In genomic region chr8:87737900-87738299, GRCm38 (mm10) we compare ENCODE assay signal across 9 mouse cellular contexts.
DNase-seq lines count a peak whose midpoint lies in the region; ATAC-seq and TF ChIP-seq lines count a peak whose summit lies in the region.
"Had no signal": no experiment of that assay in that cellular context is flagged by ENCODE, and none has a peak within 500 bp of the region (broad histone marks: within the 10 kb centered on the region; RNA-seq: fewer than 3 reads in every experiment).

No protein-coding gene starts in this region.

- no peak for TF ChIP-seq CTCF in liver, postnatal 0 days (IDR thresholded peaks at IDR 0.05; ENCODE audit: low read depth)

- no peak for TF ChIP-seq EP300 in liver, postnatal 0 days (IDR thresholded peaks at IDR 0.05; ENCODE audit: low read depth)

- WGBS in neural tube, embryonic 13.5 days, result 60% methylated on average over 11 of the region's 11 CpGs
- 42% methylated on average over 11 of the region's 11 CpGs for WGBS in forebrain, embryonic 12.5 days
- 43% methylated on average over 11 of the region's 11 CpGs for WGBS in hindbrain, embryonic 12.5 days
- 70% methylated on average over 11 of the region's 11 CpGs for WGBS in liver, postnatal 0 days (ENCODE audit: insufficient replicate concordance)

- peak overlapping the region; percentile 67 for H3K27ac ChIP-seq in neural tube, embryonic 13.5 days (replicated peaks)
- peak overlapping the region; percentile 59 for H3K27ac ChIP-seq in forebrain, embryonic 12.5 days
- H3K27ac ChIP-seq in hindbrain, embryonic 12.5 days, result peak overlapping the region; percentile 79
- no peak overlapping the region for H3K27ac ChIP-seq in liver, postnatal 0 days (ENCODE audit: low read depth)
- H3K27ac ChIP-seq: limb, embryonic 13.5 days had no signal

- H3K4me2 ChIP-seq in neural tube, embryonic 13.5 days, result no peak overlapping the region
- no peak overlapping the region for H3K4me2 ChIP-seq in forebrain, embryonic 12.5 days
- H3K4me2 ChIP-seq in hindbrain, embryonic 12.5 days (replicated peaks), result no peak overlapping the region
- H3K4me2 ChIP-seq in liver, postnatal 0 days (ENCODE audit: low read depth, low read length), result no peak overlapping the region
- H3K4me2 ChIP-seq: limb, embryonic 13.5 days had no signal

- DNase-seq in neural tube, embryonic 10.5 days (ENCODE audit: extremely low spot score, low spot score), result no peak
- peak; percentile 44 for DNase-seq in skeletal muscle tissue, adult 2 months (ENCODE audit: low read depth, low spot score)
- no peak for DNase-seq in liver, postnatal 0 days
- DNase-seq in thymus, postnatal 14 days, result no peak
- DNase-seq: kidney, postnatal 10 days had no signal

- H3K4me3 ChIP-seq in neural tube, embryonic 13.5 days, result no peak overlapping the region
- no peak overlapping the region for H3K4me3 ChIP-seq in forebrain, embryonic 12.5 days (replicated peaks)
- H3K4me3 ChIP-seq in hindbrain, embryonic 12.5 days, result no peak overlapping the region
- no peak overlapping the region for H3K4me3 ChIP-seq in liver, postnatal 0 days (ENCODE audit: low read depth, low read length)
- H3K4me3 ChIP-seq: limb, embryonic 13.5 days had no signal

- no peak for ATAC-seq in neural tube, embryonic 13.5 days (ENCODE audit: low read depth)
- no peak for ATAC-seq in forebrain, embryonic 12.5 days (ENCODE audit: low FRiP score)
- no peak for ATAC-seq in hindbrain, embryonic 12.5 days (ENCODE audit: low FRiP score)
- ATAC-seq in liver, postnatal 0 days, result no peak

- no peaks in the 10 kb centered on the region for H3K9me3 ChIP-seq in neural tube, embryonic 13.5 days
- H3K9me3 ChIP-seq in forebrain, embryonic 12.5 days, result no peaks in the 10 kb centered on the region
- H3K9me3 ChIP-seq in hindbrain, embryonic 12.5 days (replicated peaks), result no peaks in the 10 kb centered on the region
- no peaks in the 10 kb centered on the region for H3K9me3 ChIP-seq in liver, postnatal 0 days (ENCODE audit: low read length)
- H3K9me3 ChIP-seq: limb, embryonic 13.5 days had no signal

- H3K9ac ChIP-seq in neural tube, embryonic 13.5 days, result 0 out of 2 replicates have a peak overlapping the region, but pooled peaks have one; percentile 17
- 0 out of 2 replicates have a peak overlapping the region, but pooled peaks have one; percentile 4 for H3K9ac ChIP-seq in forebrain, embryonic 12.5 days
- no peak overlapping the region for H3K9ac ChIP-seq in hindbrain, embryonic 12.5 days
- H3K9ac ChIP-seq in liver, postnatal 0 days (replicated peaks), result no peak overlapping the region
- H3K9ac ChIP-seq: limb, embryonic 13.5 days had no signal

- H3K36me3 ChIP-seq in neural tube, embryonic 13.5 days, result no peaks in the 10 kb centered on the region
- no peaks in the 10 kb centered on the region for H3K36me3 ChIP-seq in forebrain, embryonic 12.5 days (replicated peaks)
- H3K36me3 ChIP-seq in hindbrain, embryonic 12.5 days, result no peaks in the 10 kb centered on the region
- H3K36me3 ChIP-seq in liver, postnatal 0 days (replicated peaks; ENCODE audit: insufficient read depth, low read length), result no peaks in the 10 kb centered on the region

- peaks cover 65% of the 10 kb centered on the region for H3K4me1 ChIP-seq in neural tube, embryonic 13.5 days (replicated peaks)
- peaks cover 46% of the 10 kb centered on the region for H3K4me1 ChIP-seq in forebrain, embryonic 12.5 days
- peaks cover 63% of the 10 kb centered on the region for H3K4me1 ChIP-seq in hindbrain, embryonic 12.5 days
- no peaks in the 10 kb centered on the region for H3K4me1 ChIP-seq in liver, postnatal 0 days (ENCODE audit: insufficient read depth)

- no peaks in the 10 kb centered on the region for H3K27me3 ChIP-seq in neural tube, embryonic 13.5 days
- H3K27me3 ChIP-seq in forebrain, embryonic 12.5 days, result peaks cover 7% of the 10 kb centered on the region; the same call in 1 of the 2 replicates
- H3K27me3 ChIP-seq in hindbrain, embryonic 12.5 days, result no peaks in the 10 kb centered on the region
- H3K27me3 ChIP-seq in liver, postnatal 0 days (ENCODE audit: insufficient read depth, low read length), result no peaks in the 10 kb centered on the region
- H3K27me3 ChIP-seq: limb, embryonic 13.5 days had no signal

Comparison
In these comparisons a context has a peak if more than half of its experiments do, and no peak if none do; other contexts are left out.
1. H3K9ac ChIP-seq: peak in neural tube, embryonic 13.5 days (single experiment) and forebrain, embryonic 12.5 days (single experiment); none in hindbrain, embryonic 12.5 days (single experiment) and liver, postnatal 0 days (single experiment).